Mouse (Mus musculus) liver, embryonic 11.5 days (tissue): ENCODE results near the gene Psmd7. TPM values are rescaled to one million over a fixed set of nuclear protein-coding genes. Genes with fewer than 3 reads are reported as not detected.

Experiments used
- ATAC-seq: fragments of 200-750 bp; cut with Nextera tagmentation; replicated peaks from 2 replicates; pipeline ENCODE4 v1.8.0; 2017; ENCODE audit warnings: moderate number of reproducible peaks, mild to moderate bottlenecking, moderate TSS enrichment, moderate library complexity; ENCODE audit not compliant: low FRiP score
- DNase-seq: peaks from one replicate; pipeline ENCODE4 v3.0.0-alpha.2; 2017; ENCODE audit warnings: low spot score
- H3K27ac ChIP-seq: fragments of 300-500 bp; sonication (generic); 2 replicates; pipeline ENCODE4 v1.5.1; 2014; ENCODE audit warnings: mild to moderate bottlenecking, low read depth, low read length, control low read depth
- H3K27me3 ChIP-seq: fragments of 300-500 bp; sonication (generic); replicated peaks from 2 replicates; pipeline ENCODE4 v1.6.1; 2014; ENCODE audit warnings: low read length, mixed read lengths; ENCODE audit not compliant: control insufficient read depth, insufficient read depth
- H3K36me3 ChIP-seq: fragments of 300-500 bp; sonication (generic); 2 replicates; pipeline ENCODE4 v1.6.1; 2014; ENCODE audit warnings: mild to moderate bottlenecking, low read length, moderate library complexity, mixed read lengths; ENCODE audit not compliant: control insufficient read depth, insufficient read depth
- H3K4me1 ChIP-seq: fragments of 300-500 bp; sonication (generic); replicated peaks from 2 replicates; pipeline ENCODE4 v1.6.1; 2014; ENCODE audit warnings: low read length, mixed read lengths; ENCODE audit not compliant: control insufficient read depth, insufficient read depth
- H3K4me2 ChIP-seq: fragments of 300-500 bp; sonication (generic); 2 replicates; pipeline ENCODE4 v1.6.1; 2014; ENCODE audit warnings: mild to moderate bottlenecking, control low read depth, moderate library complexity
- H3K4me3 ChIP-seq: fragments of 300-500 bp; sonication (generic); 2 replicates; pipeline ENCODE4 v1.5.1; 2014; ENCODE audit warnings: low read depth, low read length, control low read depth
- H3K9ac ChIP-seq: fragments of 300-500 bp; sonication (generic); 2 replicates; pipeline ENCODE4 v1.6.1; 2014; ENCODE audit warnings: low read depth, low read length, control low read depth
- H3K9me3 ChIP-seq: fragments of 300-500 bp; sonication (generic); 2 replicates; pipeline ENCODE4 v1.6.1; 2016; ENCODE audit warnings: low read length, inconsistent platforms, mixed read lengths; ENCODE audit not compliant: control insufficient read depth
- WGBS: fragments of 180-500 bp; shearing (Covaris S2); extraction: QIAGEN DNeasy Blood & Tissue Kit; methylation state at CpG from one replicate; pipeline ENCODE4 v1.1.7; 2014; 5-methylcytosine and 5-hydroxymethylcytosine counted together
- microRNA counts: library from miRNA; unstranded; fragments of <30 nt; microRNA quantifications from one replicate; lab custom pipeline; 2015
- microRNA-seq: library from miRNA; unstranded; fragments of <30 nt; microRNA quantifications from one replicate; pipeline ENCODE4, GENCODE M21; 2017; ENCODE audit warnings: borderline number of aligned reads
- polyA plus RNA-seq: library from polyadenylated mRNA; unstranded; fragments of >200 nt; fragmentation: Nextera tagmentation; extraction: Ambion mirVana; gene quantifications from 2 replicates; pipeline ENCODE4 v1.2.1, GENCODE M21; 2014

Gene Psmd7
- polyA plus RNA-seq, 1 experiment from 2014 or later, result 365 TPM

- H3K4me2 ChIP-seq, result no peak overlapping the region
- 78% methylated on average over 4 of the region's 4 CpGs for WGBS
- DNase-seq (no peak), ATAC-seq (no peak)
- no peaks in the 10 kb centered on the region for H3K4me1 ChIP-seq
- H3K27ac ChIP-seq, result no peak overlapping the region
- H3K4me3 ChIP-seq, result no peak overlapping the region
- no peaks in the 10 kb centered on the region for H3K9me3 ChIP-seq
- no peaks in the 10 kb centered on the region; the same call in 1 of the 2 replicates for H3K36me3 ChIP-seq
- H3K9ac ChIP-seq, result no peak overlapping the region
- no peaks in the 10 kb centered on the region for H3K27me3 ChIP-seq
Observed at GRCm38 (mm10) chr8:107537472-107537871, 50.8 kb downstream of the Psmd7 start.

MicroRNAs encoded within 50 kb of the gene (microRNA counts, 519-probe panel; counts per million panel counts)
- microRNA mmu-miR-140 (lab: Ali Mortazavi, UCI), result 4,792 counts per million, percentile 35 among the panel's probes with 10 or more counts

Small RNA genes lying within 50 kb of the gene (microRNA-seq; reads per million reads assigned to microRNA genes)
- gene Mir140, result 3,971 reads per million, percentile 87 among the genes with 10 or more reads in this experiment

Other genes starting within 250 kb of the Psmd7 start
- gene Nqo1, start 185.3 kb downstream of the Psmd7 start, polyA plus RNA-seq, result 12.5 and 15.9 TPM in 2 replicates
- 92.9 and 93.3 TPM in 2 replicates for gene Nob1, start 163.4 kb downstream of the Psmd7 start, polyA plus RNA-seq
- 37.6 and 40.2 TPM in 2 replicates for gene Wwp2, start 152.1 kb downstream of the Psmd7 start, polyA plus RNA-seq